Mouse (Mus musculus): Measurements from ENCODE around the gene Unc93b1.

The Unc93b1 gene

DNA sequence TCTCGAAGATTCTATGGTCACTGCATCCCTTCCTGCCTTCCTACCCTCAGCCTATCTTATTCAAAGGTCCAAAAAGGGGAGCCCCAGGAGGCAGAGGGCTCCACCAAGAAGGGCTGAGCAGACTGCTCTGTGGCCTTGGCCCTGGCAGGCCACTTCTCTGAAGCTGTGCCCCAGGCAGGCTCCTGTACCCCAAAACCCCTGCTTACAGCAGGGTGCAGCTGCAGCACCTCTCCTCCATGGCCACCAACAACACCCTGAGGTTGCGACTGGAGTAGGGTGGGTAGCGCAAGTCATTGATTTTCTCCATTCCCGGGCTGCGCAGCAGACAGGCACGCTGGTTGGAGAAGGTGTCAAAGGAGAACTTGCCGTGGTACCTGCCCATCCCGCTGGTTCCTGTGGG, 21.3 kb upstream of the Unc93b1 start:
- in situ Hi-C loops (cut with MboI, MseI), result no loop called here

DNA sequence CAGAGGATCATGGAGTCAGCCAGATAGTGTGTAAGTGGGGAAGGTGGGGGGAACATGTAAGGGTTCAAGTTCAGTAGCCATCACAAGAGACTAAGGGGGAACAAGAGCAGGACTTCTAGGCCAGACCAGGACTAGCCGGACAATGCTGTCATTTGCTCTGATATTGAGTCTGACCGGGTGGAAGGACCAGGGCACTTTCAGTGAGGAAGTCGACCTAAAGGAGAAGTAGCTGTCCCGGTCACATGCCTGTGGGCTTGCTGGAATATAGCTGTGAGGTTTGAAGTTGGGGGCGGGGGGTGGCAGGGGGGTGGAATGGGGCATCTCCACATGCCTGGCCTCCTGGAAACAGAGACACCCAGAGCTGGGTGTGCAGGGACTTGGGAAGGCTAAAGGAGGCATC, 20.5 kb upstream of the Unc93b1 start:
- in situ Hi-C loops (cut with MboI, MseI), result no loop called here

DNA sequence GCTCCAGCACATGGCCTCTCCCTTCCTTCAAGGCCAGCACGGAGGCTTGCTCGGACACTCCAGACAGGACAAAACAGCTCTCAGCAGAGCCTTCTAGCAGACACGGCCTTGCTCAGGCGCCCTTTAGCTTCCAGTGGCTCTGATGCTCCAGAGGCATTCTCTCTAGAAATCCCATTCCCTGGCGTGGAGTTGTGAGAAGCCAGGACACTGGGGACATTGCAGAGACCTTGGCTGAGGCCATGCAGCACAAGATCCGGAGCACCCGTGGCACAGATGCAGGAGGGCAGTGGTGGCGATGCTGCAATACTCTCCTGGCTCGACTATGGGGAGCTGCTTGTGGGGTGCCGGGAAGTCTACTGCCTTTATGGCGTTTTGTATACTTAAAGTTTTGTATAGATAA, 18.3 kb upstream of the Unc93b1 start:
- in situ Hi-C loops (cut with MboI, MseI), result no loop called here

DNA sequence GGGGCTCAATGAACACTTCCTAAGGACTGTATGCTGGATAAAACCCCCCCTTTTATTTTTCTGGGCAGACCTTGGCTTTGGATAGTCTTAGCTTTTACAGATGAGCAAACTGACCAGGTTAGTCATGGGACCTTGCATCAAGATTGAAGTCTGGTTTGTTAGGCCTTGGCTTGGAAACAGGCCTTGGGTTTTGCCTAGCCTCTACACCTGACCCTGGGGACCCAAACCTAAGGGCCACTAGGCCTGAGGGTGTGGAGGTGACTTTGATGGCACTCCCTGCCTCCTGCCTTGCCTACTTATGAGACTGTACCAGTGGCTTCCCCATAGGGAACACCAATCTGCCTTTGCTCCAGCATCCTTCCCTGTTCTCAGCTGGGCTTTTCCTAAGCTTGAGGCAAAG, 15.1 kb upstream of the Unc93b1 start:
- in situ Hi-C loops (cut with MboI, MseI), result no loop called here

DNA sequence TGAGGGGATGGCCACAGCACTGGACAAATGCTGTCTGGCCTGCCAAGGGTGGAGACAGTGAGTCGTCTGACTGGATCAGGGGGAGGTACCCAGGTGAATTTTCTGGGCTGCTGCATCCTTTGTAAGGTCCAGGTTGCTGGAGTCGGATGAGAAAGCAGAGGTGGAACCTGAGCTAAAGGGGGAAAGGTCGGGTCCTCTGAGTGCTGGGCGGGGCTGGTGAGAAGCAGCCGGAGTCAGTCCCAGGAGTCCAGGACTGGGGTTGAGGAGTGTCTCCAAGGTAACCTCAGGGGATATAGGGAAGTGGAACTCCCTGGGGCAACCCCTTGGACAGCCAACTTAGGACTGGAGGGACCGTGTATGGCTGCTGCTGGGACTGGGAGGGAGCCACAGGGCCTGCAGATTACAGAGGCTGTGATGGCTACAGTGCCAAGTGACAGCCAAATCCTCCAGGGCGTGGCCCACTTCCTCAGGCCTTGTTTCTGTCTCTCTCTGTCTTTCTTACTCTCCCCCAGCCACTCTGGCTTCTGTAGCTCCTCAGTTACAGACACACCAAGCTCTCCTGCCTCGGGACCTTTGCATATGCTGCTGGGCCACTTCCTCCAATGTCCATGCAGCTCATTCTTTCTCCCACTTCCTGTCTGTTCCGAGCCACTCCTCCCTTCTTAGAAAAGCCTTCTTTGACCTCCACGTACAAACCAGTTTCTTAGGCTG, 12.2 kb upstream of the Unc93b1 start:
- in situ Hi-C loops (cut with MboI, MseI), result no loop called here

DNA sequence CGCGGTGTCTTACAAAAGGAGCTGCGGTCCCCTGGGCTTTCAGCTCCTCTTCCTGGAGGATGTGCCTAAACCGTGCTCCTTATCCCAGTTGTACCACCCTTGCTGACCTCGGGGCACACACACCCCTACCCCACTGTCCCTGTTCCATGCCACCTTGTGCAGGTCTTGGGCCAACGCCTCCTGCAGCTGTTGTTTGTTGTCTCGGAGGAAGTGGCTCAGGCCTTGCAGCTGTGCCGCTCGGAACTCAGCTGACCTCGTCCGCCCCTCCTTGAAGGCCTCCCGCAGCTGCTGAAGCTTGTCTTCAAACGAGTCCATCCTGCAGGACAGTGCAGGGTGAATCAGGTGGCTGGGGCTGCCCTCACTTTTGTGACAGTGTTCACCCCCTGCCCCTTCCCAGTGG, 11.4 kb upstream of the Unc93b1 start:
- in situ Hi-C loops (cut with MboI, MseI), result no loop called here

DNA sequence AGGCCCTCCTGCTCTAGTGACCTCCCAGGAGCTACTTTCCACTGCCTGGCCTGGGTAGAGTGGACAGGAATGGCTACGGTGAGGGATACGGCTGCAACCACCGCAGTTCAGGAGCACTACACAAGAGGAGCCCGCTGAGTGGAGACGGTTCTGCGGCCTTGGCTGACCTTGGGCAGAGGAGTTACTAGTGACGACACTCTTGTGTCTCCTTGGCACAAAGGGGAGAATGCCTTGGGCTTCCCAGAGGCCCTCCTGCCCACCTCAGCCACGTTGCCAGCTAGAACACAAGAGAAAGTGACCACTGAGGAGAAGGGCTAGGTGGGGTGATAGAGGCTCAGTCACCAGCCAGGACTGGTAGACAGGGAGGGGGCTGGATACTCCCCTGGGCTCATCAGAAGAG, 10.8 kb upstream of the Unc93b1 start:
- in situ Hi-C loops (cut with MboI, MseI), result no loop called here

DNA sequence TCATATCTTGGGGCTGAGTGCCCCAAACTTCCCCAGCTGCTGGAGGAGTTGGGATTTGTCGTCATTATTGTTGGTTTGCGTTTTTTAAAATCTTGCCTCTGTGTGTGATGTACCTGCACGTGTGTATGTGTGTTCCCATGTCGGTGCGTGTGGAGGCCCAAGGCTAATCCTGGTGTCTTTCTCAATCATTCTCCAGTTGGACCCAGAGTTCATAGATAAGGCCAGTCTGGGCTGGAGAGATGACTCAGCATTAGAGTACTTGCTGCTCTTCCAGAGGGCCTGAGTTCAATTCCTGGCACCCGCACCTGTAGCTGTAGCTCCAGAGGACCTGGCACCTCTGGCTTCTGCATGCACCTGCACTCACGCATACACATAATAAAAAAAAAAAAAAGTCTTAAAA, 10.1 kb upstream of the Unc93b1 start:
- in situ Hi-C loops (cut with MboI, MseI), result no loop called here

DNA sequence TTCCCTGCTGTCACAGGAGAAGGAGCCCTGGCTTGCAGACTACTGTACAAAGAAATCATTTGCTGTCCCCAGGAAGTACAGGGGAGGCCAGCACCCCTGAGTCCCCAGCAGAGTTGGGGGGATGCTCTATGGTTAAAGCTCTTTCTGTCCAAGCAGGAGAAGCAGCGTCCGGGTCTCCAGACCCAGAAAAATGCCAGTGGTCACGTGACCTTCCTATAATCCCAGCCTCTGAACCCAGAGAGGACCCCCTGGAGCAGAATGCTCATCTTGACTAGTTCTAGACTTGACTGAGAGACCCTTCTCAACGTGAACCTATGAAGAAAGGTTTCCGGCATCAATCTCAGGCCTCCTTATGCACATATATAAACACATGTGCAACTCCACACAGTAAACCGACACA, 9.1 kb upstream of the Unc93b1 start:
- in situ Hi-C loops (cut with MboI, MseI), result no loop called here

DNA sequence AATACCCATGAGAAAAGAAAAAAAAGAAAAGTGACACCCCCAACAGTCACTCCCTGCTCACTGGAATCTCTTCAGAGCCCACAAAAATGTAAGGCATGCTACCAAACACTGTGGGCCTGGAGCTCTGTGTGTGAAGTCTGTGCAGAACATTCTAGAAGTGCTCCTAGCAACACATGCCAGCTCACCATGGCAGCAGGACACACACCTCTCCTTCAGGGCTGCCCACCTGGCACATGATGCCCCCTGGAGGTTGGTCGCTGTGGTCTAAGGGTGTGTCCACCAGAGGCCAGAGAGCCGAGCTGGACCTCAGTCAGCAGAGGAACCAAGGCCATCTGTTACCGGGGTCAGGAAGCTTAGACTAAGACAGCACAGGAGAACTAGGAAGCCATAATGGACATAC, 8.7 kb upstream of the Unc93b1 start:
- in situ Hi-C loops (cut with MboI, MseI), result no loop called here

DNA sequence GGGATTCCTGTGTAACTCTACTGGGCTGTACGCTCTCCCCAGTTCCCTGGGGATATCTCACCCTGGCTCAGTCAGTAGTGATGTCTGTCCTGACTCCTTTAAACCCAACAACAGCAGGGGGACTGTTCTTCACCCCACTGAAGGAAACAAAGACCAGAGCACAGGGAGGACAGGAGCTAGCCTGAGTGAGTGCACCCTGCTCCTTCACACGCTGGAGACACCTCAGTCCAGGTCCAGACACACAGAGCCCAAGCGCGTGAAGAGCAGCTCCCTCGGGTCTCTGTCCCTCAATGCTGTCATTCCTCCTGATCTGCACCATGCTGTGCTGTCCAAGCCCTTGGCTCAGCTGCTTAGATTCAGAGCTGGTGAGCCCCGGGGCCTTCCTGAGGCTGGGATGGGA, 8.3 kb upstream of the Unc93b1 start:
- in situ Hi-C loops (cut with MboI, MseI), result no loop called here

DNA sequence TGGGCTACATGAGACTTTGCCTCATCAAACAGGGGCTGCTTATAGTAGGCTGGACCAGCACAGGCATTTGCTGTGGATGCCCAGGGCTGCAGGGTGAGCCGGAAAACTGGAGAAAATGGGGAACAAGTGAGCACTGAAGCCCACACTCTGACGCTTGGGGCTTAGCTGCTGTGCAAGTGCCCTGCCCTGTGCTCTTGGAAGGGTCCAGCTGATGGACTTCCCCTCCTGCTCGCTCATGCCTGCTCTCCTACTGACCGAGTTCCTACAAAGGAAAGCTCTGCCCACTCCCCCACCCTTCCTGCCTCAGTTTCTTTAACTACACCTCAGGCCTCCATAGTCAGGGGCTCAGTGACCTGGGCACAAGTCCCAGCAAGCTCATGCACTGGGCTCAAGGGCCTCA, 7.0 kb upstream of the Unc93b1 start:
- in situ Hi-C loops (cut with MboI, MseI), result no loop called here

DNA sequence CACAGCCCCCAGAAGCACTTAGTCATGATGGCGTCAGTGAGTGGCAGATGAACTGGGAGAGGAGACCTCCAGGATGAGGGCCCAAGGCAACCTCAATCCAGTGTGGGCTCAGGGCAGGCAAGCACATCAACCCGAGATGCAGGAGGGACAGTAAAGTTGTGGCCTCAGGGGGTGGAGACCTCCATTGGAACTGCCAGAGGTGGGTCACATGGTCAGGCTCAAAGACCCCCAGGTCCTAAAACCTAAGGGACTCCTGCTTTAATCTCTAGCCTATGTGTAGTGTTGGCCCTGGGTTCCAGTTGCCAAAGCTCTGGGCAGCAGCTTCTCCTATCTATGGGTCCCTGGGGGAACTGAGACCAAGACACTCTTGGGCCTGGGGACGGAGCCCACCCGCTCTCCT, 6.2 kb upstream of the Unc93b1 start:
- in situ Hi-C loops (cut with MboI, MseI), result no loop called here

DNA sequence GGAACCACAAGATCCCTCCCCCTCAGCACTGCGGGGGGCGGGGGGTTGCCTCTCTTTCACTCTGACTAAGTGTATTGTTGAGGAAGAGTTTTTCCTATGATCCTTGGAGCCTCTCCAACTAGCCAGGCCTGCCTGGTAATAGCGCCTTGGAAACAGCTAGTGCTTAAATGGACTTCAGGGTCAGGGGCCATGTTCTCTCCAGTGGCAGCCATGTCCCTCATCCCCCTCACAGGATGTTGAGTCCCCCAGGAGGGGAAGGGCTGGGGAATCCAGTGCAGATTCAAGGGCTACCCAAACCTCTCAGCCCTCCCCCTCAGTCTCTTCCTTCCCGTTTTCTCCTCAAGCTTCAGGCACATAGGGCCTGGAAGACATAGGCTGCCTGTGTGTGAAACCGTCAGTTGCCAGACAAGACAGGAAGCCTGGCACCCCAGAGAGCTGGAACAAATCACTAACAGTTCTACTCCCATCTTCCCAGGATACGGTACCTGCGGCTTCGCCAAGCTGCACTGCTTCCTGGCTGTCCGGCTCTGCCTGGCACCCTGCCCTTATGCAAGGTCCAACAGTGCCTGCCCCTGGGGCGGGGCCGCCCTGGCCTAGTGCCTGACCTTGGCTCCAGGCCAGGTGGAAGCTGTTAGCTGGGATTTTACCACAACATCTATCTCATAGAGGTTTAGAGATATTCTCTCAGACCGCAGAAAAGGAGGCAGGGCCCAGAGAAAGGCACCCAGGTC, 5.6 kb upstream of the Unc93b1 start, which contains the start of gene Aldh3b1:
Gene Aldh3b1, minus strand, starts transcription at position 598 of the 731 bp plus-strand sequence.
- in situ Hi-C loops (cut with MboI, MseI), result no loop called here

DNA sequence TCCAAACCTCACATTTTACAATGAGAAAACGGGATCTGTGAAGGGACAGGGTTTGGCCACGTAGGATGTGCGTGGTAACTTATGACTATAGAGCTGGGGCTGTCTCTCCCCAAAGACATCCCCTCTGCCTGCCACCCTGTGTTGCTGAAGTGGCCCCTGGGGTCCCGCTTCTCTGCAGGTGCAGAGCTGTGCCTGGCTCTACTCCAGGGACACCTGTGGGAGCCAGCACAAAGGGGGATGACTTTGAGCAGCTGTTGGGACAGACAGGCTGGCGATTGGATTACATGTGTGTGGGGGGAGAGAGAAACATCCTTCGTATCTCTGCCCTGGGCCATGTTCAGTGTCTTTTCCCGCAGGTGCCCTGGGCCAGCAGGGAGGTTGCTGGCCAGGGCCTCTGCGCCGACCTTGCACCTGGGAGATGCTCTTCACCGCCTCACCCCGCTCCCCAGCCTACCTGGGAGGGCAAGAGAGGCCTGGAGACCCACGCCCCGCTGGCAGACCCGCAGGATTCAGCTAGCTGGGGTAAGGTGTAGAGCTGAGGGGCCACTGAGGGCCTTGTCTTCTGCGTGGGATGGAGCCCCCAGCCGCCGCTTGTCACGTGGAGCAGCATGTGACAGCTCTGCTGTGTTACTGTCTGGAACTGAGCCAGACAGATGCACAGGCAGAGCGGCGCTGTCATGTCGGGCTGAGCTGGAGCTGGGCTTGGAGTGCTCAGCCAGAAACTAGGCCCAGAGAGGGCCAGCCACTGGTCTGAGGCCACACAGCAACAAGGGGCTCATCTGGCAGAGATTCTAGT, 4.5 kb upstream of the Unc93b1 start:
- in situ Hi-C loops (cut with MboI, MseI), result no loop called here

DNA sequence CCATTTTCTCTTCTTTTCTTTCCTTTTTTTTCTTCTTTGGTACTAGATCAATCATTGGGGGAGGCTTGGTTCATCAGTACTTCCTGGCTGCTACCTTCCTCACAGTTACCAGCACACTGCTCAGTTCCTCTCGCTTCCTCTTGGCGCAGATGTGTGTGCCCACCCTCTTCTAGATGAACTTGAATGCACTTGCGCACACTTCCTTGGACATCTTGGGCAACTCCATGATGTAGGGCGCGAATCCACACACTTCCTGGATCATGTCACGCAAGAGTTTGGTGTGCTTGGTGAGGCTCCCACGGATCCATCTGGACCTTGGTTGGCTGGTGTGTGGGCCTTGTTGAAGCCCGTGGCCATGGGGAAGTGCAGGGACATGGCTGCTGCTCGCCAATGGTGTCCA, 3.3 kb upstream of the Unc93b1 start:
- in situ Hi-C loops (cut with MboI, MseI), result no loop called here

DNA sequence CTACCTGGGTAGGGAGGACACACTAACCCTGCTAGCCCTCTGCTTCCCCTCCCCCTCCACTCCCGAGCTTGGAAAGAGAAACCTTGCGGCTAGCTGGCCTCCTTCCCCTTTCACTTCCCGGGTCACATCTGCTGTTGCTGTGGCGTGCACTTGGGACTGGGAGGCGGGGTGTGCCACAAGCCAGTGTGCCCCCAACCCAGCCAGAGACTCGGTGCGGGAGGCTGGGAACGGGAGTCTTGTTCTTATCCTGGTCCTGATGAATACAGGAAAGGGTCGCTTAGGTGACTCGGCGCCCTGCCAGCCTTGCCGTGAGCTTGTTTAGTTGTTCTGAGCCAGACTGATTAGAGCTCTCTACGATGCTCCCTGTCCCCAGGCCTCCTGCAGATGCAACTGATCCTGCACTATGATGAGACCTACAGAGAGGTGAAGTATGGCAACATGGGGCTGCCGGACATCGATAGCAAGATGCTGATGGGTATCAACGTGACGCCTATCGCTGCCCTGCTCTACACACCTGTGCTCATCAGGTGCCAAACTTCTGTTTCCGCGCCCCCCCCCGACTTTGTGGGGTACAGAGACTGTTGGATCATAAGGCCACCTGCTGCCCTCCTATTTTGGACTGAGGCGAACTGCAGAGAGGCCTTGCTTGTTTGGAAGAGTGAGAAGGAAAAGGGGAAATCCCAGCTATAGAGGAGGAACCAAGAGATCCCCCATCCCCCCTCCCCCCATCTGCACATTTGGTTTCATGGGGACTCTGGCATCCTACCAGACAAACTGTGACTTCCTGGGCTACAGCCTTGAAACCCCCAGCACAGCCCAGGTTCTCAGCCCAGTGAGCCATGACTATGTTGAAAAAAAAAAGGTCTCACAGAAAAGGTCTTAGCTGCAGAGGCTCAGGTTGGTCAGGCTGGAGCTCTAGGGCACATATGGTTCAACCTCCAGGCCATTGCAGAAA, 1.2 kb downstream of the Unc93b1 start:
- in situ Hi-C loops (cut with MboI, MseI), result no loop called here

DNA sequence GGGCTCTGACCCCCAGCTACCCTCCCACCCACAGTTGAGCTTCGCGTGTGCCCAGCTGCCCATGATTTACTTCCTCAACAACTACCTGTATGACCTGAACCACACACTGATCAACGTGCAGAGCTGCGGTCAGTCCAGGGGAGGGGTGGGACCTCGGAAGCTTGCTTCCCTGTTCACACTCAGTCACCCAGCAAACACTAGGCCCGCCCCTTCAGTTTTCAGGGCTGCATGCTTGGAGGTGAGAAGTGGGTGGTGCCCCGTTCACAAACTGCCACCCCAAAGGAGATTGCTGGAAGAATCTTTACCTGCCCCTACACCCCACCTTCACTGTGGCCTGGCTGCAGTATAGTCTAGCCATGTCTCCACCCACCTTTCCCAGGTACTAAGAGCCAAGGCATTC, 7.3 kb downstream of the Unc93b1 start:
- in situ Hi-C loops (cut with MboI, MseI), result no loop called here

DNA sequence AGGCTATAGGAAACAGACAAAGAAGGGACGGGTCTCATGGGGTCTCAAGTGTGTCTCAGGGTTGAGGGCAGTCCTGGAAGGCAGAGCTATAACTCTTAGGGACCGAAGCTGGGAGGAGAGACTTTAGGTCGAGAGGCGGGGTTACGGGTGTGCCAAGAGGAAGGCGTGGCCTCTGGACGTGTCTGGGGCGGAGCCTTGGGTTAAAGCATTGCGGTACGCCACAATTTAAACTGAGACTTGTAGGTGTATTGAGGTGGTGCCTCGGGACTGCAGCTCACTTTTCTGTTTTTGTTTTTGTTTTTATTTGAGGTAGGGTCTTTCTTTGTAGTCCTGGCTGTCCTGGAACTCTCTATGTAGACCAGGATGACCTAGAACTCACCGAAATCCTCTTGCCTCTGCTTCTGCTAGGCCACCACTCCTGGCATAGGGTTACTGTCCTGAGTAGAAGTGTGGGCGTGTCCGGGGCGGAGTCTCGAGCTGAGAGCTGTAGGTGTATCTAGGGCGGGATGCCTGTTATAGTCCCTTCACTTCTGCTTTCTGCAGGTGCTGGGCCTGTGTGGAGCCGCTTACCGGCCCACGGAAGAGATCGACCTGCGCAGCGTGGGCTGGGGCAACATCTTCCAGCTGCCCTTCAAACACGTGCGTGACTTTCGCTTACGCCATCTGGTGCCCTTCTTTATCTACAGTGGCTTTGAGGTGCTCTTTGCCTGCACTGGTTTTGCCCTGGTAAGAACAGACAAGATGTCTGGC, 8.2 kb downstream of the Unc93b1 start:
- in situ Hi-C loops (cut with MboI, MseI), result no loop called here

DNA sequence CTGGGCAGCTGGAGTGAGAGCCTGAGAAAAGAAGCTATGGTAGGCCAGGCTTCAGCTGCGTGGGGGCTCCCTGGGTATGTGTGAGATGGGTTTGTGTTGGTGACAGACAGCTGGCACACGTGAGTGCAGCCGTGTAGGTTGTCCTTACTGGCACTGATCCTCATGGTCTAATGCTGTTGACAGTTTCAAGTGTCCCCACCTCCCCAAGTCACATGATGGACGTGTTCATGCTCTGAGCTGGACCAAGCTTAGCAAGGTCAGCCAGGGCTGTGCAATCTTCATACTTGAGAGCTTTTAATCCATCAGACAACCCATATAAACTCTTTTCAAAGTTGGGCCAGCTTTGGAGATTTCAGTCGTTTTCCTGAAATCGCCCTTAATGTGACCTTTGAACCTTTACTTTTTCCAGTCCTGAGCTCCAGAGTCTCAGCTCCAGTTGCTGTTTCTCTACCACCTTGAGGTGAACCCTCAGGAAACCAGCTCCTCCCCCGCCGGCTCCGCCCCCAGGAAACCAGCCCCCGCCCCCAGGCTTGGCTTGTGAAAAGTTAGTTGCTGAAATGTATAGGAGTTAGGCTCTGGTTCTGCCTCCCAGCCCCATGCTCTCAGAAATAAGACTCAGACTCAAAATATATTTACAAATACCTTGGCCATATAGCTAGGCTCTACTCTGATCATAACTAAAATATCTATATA, 11.0 kb downstream of the Unc93b1 start:
- in situ Hi-C loops (cut with MboI, MseI), result no loop called here
